Mouse (Mus musculus) heart, embryonic 11.5 days (tissue): Measurements from ENCODE around the gene Cd79b. TPM values are rescaled to one million over a fixed set of nuclear protein-coding genes. Genes with fewer than 3 reads are reported as not detected.
A peak's percentile ranks its signal among the peaks of the same experiment; 100 is the strongest.

Experiments used
- ATAC-seq: fragments of 200-750 bp; cut with Nextera tagmentation; replicated peaks from 2 replicates; pipeline ENCODE4 v1.8.0; 2017; ENCODE audit warnings: moderate library complexity; ENCODE audit not compliant: insufficient number of reproducible peaks, low FRiP score, low TSS enrichment
- H3K27ac ChIP-seq: fragments of 300-500 bp; sonication (generic); 2 replicates; pipeline ENCODE4 v1.5.1; 2014; ENCODE audit warnings: mild to moderate bottlenecking, low read depth, low read length
- H3K27me3 ChIP-seq: fragments of 300-500 bp; sonication (generic); 2 replicates; pipeline ENCODE4 v1.6.1; 2014; ENCODE audit warnings: mild to moderate bottlenecking, low read length, mixed read lengths; ENCODE audit not compliant: control insufficient read depth, insufficient read depth
- H3K36me3 ChIP-seq: fragments of 300-500 bp; sonication (generic); 2 replicates; pipeline ENCODE4 v1.6.1; 2014; ENCODE audit warnings: mild to moderate bottlenecking, low read length, moderate library complexity, mixed read lengths; ENCODE audit not compliant: control insufficient read depth, insufficient read depth
- H3K4me1 ChIP-seq: fragments of 300-500 bp; sonication (generic); 2 replicates; pipeline ENCODE4 v1.6.1; 2014; ENCODE audit warnings: low read length; ENCODE audit not compliant: control insufficient read depth, insufficient read depth
- H3K4me2 ChIP-seq: fragments of 300-500 bp; sonication (generic); 2 replicates; pipeline ENCODE4 v1.6.1; 2014; ENCODE audit warnings: mild to moderate bottlenecking, moderate library complexity
- H3K4me3 ChIP-seq: fragments of 300-500 bp; sonication (generic); 2 replicates; pipeline ENCODE4 v1.5.1; 2014; ENCODE audit warnings: low read depth, low read length
- H3K9ac ChIP-seq: fragments of 300-500 bp; sonication (generic); 2 replicates; pipeline ENCODE4 v1.6.1; 2014; ENCODE audit warnings: mild to moderate bottlenecking, low read depth, low read length, moderate library complexity
- H3K9me3 ChIP-seq: fragments of 300-500 bp; sonication (generic); replicated peaks from 2 replicates; pipeline ENCODE4 v1.6.1; 2016; ENCODE audit warnings: low read length; ENCODE audit not compliant: control insufficient read depth
- WGBS: fragments of 180-500 bp; shearing (Covaris S2); extraction: QIAGEN DNeasy Blood & Tissue Kit; methylation state at CpG from one replicate; pipeline ENCODE4 v1.1.7; 2014; ENCODE audit not compliant: insufficient replicate concordance; 5-methylcytosine and 5-hydroxymethylcytosine counted together
- polyA plus RNA-seq: library from polyadenylated mRNA; unstranded; fragments of >200 nt; fragmentation: Nextera tagmentation; extraction: Ambion mirVana; gene quantifications from 2 replicates; pipeline ENCODE4 v1.2.1, GENCODE M21; 2014

Cd79b gene
- polyA plus RNA-seq, 1 experiment from 2014 or later: 1.3 TPM

DNA sequence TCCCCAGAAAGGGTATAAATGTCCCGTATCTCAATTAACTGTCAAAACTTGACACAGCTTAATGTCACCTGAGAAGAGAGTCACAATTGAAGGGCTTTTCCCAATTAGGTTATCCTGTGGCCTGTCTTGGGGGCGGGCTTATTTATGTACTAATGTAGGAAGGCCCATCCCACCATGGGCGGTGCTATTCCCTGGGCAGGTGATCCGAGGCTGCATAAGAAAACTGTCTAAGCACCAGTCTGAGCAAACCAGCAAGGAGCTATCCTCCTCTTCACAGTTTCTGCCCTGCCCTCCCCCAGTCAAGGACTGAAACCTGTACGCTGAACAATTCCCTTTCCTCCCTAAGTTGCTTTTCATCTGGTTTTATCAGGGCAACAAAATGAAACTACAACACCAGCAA, 24.2 kb downstream of the Cd79b start:
- peaks cover 3% of the 10 kb centered on the region; the same call in 1 of the 2 replicates for H3K4me1 ChIP-seq
- H3K36me3 ChIP-seq: no peaks in the 10 kb centered on the region
- no peak overlapping the region for H3K4me3 ChIP-seq
- H3K9ac ChIP-seq: no peak overlapping the region
- no peak overlapping the region for H3K27ac ChIP-seq
- ATAC-seq: no peak
- 83% methylated on average over 5 of the region's 5 CpGs for WGBS
- H3K4me2 ChIP-seq: no peak overlapping the region
- H3K27me3 ChIP-seq: no peaks in the 10 kb centered on the region
- H3K9me3 ChIP-seq: no peaks in the 10 kb centered on the region

DNA sequence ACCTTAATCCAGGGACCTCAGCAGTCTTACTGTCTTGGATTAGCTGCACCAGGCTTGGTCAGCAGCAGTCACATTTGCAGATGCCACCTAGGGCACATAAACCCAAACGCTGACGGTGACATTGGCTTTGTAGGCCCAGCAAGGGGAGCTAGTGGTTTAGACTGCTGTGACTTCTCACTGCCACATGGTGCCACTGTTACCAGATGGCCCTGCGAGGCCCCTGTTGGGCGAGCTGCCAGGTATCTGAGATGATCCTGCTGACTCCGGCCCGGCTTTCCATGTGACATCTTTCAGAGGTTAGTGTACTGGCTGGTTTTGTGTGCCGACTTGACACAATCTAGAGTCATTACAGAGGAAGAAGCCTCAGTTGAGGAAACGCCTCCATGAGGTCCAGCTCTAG, 25.2 kb downstream of the Cd79b start:
- peaks cover 3% of the 10 kb centered on the region; the same call in 1 of the 2 replicates for H3K4me1 ChIP-seq
- ATAC-seq: no peak
- H3K27me3 ChIP-seq: no peaks in the 10 kb centered on the region
- no peak overlapping the region for H3K4me2 ChIP-seq
- WGBS: 49% methylated on average over 8 of the region's 8 CpGs
- H3K4me3 ChIP-seq: no peak overlapping the region
- no peak overlapping the region for H3K9ac ChIP-seq
- no peaks in the 10 kb centered on the region for H3K36me3 ChIP-seq
- no peak overlapping the region for H3K27ac ChIP-seq
- no peaks in the 10 kb centered on the region for H3K9me3 ChIP-seq

DNA sequence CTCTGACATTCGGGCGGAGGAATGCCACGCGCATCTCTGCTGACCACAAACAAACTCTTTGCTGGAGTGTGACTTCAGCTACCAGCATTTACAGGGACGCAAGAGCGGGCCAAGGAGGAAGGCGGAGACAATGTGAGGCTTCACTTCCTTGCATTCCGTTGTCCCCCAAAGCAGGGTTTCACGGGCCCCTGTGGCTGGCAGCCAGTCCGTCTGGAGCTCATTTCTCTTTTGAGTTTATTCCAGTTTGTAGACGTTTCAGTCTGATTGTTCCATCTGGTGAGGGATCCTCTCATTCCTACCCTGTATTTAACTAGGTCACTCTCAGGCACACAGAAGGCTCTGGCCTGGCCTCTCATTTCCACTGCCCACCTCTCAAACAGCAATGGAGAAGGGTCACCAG, 27.6 kb downstream of the Cd79b start:
- Histone ChIP-seq H3K27me3 (no peaks in the 10 kb centered on the region), H3K27ac (no peak overlapping the region), H3K36me3 (no peaks in the 10 kb centered on the region), H3K4me2 (no peak overlapping the region), H3K9me3 (no peaks in the 10 kb centered on the region), H3K9ac (no peak overlapping the region), H3K4me1 (peaks cover 3% of the 10 kb centered on the region; the same call in 1 of the 2 replicates), H3K4me3 (no peak overlapping the region)
- WGBS: 73% methylated on average over 11 of the region's 11 CpGs
- ATAC-seq: no peak

DNA sequence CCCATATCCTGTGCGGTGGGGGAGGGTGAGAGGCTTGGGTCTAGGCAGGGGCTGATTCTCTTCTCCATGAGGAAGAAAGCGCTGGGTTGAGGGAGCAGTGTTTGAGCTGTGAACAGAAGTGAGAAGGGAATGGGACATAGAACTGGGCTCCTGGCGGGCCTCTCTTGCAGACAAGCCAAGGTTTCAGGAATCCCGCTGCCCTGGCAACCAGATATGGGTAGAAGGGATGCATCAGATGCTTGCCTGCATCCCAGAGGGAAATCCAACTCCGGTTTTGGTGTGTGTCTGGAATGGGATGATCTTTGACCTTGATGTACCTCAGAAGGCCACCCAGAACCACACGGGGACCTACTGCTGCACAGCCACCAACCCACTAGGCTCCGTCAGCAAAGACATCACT, 28.4 kb downstream of the Cd79b start:
- no peak overlapping the region for H3K4me3 ChIP-seq
- 75% methylated on average over 7 of the region's 7 CpGs for WGBS

DNA sequence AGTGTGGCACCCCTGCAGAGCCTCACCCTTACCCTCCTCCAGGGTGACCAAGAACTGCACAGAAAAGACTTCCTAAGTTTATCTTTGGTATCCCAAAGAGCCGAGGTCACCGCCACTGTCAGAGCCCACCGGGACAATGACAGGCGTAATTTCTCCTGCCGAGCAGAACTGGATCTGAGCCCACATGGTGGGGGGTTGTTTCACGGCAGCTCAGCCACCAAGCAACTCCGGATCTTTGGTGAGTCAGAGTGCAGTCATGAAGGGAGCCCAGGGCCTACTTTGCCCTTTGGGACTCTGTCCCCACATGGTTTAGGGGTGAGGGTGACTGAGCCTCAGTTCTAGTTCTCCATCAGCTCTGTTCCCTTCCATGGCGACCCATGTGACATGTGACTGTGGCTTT, 30.4 kb downstream of the Cd79b start:
- H3K9ac ChIP-seq: no peak overlapping the region
- H3K4me3 ChIP-seq: no peak overlapping the region
- no peaks in the 10 kb centered on the region for H3K36me3 ChIP-seq
- no peaks in the 10 kb centered on the region for H3K4me1 ChIP-seq
- H3K9me3 ChIP-seq: no peaks in the 10 kb centered on the region
- H3K27me3 ChIP-seq: no peaks in the 10 kb centered on the region
- no peak for ATAC-seq
- 65% methylated on average over 8 of the region's 8 CpGs for WGBS
- H3K4me2 ChIP-seq: no peak overlapping the region
- no peak overlapping the region for H3K27ac ChIP-seq

More for the DNA sequence above, 28.4 kb downstream of the Cd79b start:
- no peak for ATAC-seq
- no peaks in the 10 kb centered on the region for H3K27me3 ChIP-seq
- H3K9me3 ChIP-seq: no peaks in the 10 kb centered on the region
- peaks cover 3% of the 10 kb centered on the region; the same call in 1 of the 2 replicates for H3K4me1 ChIP-seq
- H3K27ac ChIP-seq: no peak overlapping the region
- no peaks in the 10 kb centered on the region for H3K36me3 ChIP-seq
- no peak overlapping the region for H3K4me2 ChIP-seq
- no peak overlapping the region for H3K9ac ChIP-seq

DNA sequence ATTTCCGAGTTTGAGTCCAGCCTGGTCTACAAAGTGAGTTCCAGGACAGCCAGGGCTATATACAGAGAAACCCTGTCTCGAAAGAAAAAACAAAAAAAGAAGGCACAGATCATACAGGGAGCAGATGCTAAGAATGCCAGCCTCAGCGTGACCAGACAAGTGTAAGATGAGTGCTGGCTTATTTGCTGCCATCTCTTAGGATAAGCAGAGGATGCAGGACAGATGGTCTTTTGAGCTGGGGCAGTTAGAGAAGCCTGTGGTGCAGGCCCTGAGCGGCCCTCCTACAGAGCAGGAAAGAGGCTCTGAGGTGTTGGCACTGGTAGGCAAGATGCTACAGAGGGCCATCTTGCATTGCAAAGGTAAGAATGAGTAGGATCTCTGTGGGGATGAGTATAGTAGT, 31.2 kb downstream of the Cd79b start:
- Histone ChIP-seq H3K4me3 (no peak overlapping the region), H3K9ac (no peak overlapping the region), H3K27me3 (no peaks in the 10 kb centered on the region), H3K4me2 (no peak overlapping the region), H3K4me1 (no peaks in the 10 kb centered on the region), H3K27ac (no peak overlapping the region), H3K9me3 (no peaks in the 10 kb centered on the region), H3K36me3 (no peaks in the 10 kb centered on the region)
- ATAC-seq: no peak
- 74% methylated on average over 4 of the region's 4 CpGs for WGBS

DNA sequence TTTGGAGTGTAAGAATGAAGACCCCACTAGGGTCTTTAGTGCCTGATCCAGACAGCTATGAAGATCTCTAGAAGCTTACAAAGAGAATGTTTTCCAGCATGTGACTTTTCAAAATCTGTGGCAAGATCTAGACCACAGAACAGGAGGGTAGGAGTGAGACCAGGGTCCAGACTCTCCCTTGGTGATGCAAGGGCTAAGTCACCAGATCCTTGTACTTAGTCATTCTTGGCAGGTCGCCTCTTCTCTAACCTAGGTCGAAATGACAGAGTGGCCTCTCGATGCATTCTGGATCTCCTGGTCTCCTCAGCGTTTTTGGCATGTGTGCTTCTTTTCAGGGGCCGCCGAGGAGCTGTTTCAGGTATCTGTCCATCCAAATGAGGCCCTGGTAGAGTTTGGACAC, 32.1 kb downstream of the Cd79b start:
- Histone ChIP-seq H3K36me3 (no peaks in the 10 kb centered on the region), H3K27me3 (no peaks in the 10 kb centered on the region), H3K9ac (no peak overlapping the region), H3K9me3 (no peaks in the 10 kb centered on the region), H3K27ac (no peak overlapping the region), H3K4me2 (no peak overlapping the region), H3K4me3 (no peak overlapping the region), H3K4me1 (no peaks in the 10 kb centered on the region)
- 81% methylated on average over 6 of the region's 6 CpGs for WGBS
- no peak for ATAC-seq

DNA sequence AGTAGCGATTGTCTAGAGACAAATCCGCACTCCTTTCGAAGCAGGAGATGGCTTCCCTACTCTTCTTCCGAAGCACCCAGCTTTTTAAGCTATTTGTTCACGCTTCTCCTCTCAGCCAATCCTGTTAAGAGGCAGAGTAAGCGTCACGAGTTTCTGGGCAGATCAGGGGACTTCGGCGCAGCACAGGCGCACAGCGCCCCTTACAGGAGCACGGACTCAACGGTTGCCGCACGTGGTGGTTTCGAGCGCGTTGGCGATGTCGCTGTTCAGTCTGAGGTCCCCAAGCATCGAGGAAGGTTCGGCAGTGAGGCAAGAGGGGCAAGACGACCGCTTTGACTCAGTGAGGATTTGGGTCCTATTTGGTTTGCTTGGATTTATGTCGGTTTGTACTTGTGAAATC, 38.1 kb downstream of the Cd79b start, which contains the start of gene Tcam1:
Gene Tcam1, plus strand, starts transcription at position 219 of the 400 bp plus-strand sequence.
- WGBS: 6% methylated on average over 25 of the region's 25 CpGs
- Histone ChIP-seq H3K9ac (no peak within 1 kb of the TSS), H3K4me1 (peaks cover 10% of the 10 kb centered on the region), H3K4me3 (no peak within 1 kb of the TSS), H3K9me3 (no peaks in the 10 kb centered on the region), H3K4me2 (peak within 1 kb of the TSS; percentile 17), H3K36me3 (no peaks in the 10 kb centered on the region), H3K27me3 (no peaks in the 10 kb centered on the region), H3K27ac (no peak within 1 kb of the TSS)
- 0 out of 2 replicates have a peak, but pooled peaks have one; percentile 31 for ATAC-seq

DNA sequence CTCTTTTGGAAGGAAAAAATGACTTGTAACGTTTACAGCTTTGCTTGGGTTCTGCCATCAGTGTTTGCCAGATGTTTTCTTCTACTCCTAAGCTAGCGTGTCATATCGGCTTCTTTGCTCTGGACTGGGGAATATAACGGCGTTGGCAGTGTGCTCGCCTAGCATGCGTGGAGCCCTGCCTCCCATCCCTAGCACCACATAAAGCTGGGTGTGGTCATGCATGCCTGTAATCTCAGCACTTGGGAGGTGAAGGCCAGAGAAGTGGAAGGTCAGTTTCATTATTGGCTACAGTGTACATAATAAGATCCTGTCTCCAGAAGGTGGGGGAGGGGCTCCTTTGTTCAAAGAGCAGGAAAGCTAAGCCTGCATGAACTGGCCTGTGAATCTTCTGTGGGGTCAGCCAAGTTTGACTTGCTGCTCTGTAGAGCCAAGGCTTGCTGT, 39.6 kb downstream of the Cd79b start:
- peaks cover 16% of the 10 kb centered on the region for H3K4me1 ChIP-seq
- no peaks in the 10 kb centered on the region for H3K9me3 ChIP-seq
- no peaks in the 10 kb centered on the region for H3K27me3 ChIP-seq
- 80% methylated on average over 7 of the region's 7 CpGs for WGBS
- no peak for ATAC-seq
- no peak overlapping the region for H3K9ac ChIP-seq
- no peaks in the 10 kb centered on the region; the same call in 1 of the 2 replicates for H3K36me3 ChIP-seq
- no peak overlapping the region for H3K4me3 ChIP-seq
- H3K27ac ChIP-seq: no peak overlapping the region
- H3K4me2 ChIP-seq: no peak overlapping the region
